Mouse (Mus musculus) urinary bladder, postnatal 10 days (tissue): ENCODE data around the gene Slfn5.
"Not testable (repeated sequence)": the region's sequence is repeated elsewhere in the genome, so short reads cannot be mapped to it uniquely, and the experiment has no call there.

Experiments
- DNase-seq: peaks from one replicate; pipeline ENCODE4 v3.0.0; 2022; ENCODE audit warnings: low spot score

Slfn5 gene

GRCm38 (mm10) chr11:82945636-82946035, 5.5 kb upstream of the Slfn5 start:
- DNase-seq = no peak

GRCm38 (mm10) chr11:82947457-82947856, 3.7 kb upstream of the Slfn5 start:
- DNase-seq = no peak

- no peak for DNase-seq
Observed at GRCm38 (mm10) chr11:82949036-82949435, 2.1 kb upstream of the Slfn5 start.

- no peak for DNase-seq
Observed at GRCm38 (mm10) chr11:82951865-82952611, 889 bp downstream of the Slfn5 start.

GRCm38 (mm10) chr11:82952612-82953542, 1.7 kb downstream of the Slfn5 start:
- no peak for DNase-seq

- no peak for DNase-seq
Observed at GRCm38 (mm10) chr11:82954631-82955030, 3.5 kb downstream of the Slfn5 start.

- DNase-seq = no peak
Observed at GRCm38 (mm10) chr11:82956925-82957324, 5.8 kb downstream of the Slfn5 start.

GRCm38 (mm10) chr11:82959613-82960012, 8.5 kb downstream of the Slfn5 start:
- DNase-seq = no peak

GRCm38 (mm10) chr11:82961743-82962142, 10.6 kb downstream of the Slfn5 start:
- no peak for DNase-seq

- DNase-seq = no peak
Observed at GRCm38 (mm10) chr11:82962215-82962614, 11.1 kb downstream of the Slfn5 start.

- DNase-seq = no peak
Observed at GRCm38 (mm10) chr11:82970712-82971589, 19.8 kb downstream of the Slfn5 start.

GRCm38 (mm10) chr11:82971590-82971974, 20.4 kb downstream of the Slfn5 start:
- DNase-seq = no peak

GRCm38 (mm10) chr11:82973916-82974315, 22.8 kb downstream of the Slfn5 start:
- no peak for DNase-seq

GRCm38 (mm10) chr11:82982409-82982808, 31.3 kb downstream of the Slfn5 start:
- DNase-seq = not testable (repeated sequence)

- no peak for DNase-seq
Observed at GRCm38 (mm10) chr11:82983193-82983592, 32.0 kb downstream of the Slfn5 start.

- DNase-seq = no peak
Observed at GRCm38 (mm10) chr11:82987621-82988020, 36.5 kb downstream of the Slfn5 start.

GRCm38 (mm10) chr11:82989357-82989756, 38.2 kb downstream of the Slfn5 start:
- DNase-seq = no peak

GRCm38 (mm10) chr11:82990612-82991385, 39.6 kb downstream of the Slfn5 start:
- DNase-seq = not testable (repeated sequence)

- DNase-seq = no peak
Observed at GRCm38 (mm10) chr11:82991469-82992166, 40.5 kb downstream of the Slfn5 start, which contains the start of gene Slfn9. Gene Slfn9, minus strand, starts transcription at chr11:82991830.

GRCm38 (mm10) chr11:83013356-83013755, 62.2 kb downstream of the Slfn5 start:
- no peak for DNase-seq
